Mouse (Mus musculus) cortical plate, adult 2 months (tissue): ENCODE measurements around the gene Tnr.

Experiments used
- CTCF ChIP-seq: fragments of 200-500 bp; IDR thresholded peaks from 2 replicates; pipeline ENCODE4 v1.5.1; 2011; ENCODE audit warnings: mild to moderate bottlenecking, control low read depth, low read length; ENCODE audit not compliant: insufficient read depth; ENCODE audit errors: extremely low read depth
- POLR2A ChIP-seq: fragments of 200-500 bp; IDR thresholded peaks from 2 replicates; pipeline ENCODE4 v1.6.1; 2011; ENCODE audit warnings: mild to moderate bottlenecking, low read length, control low read depth; ENCODE audit not compliant: insufficient read depth; ENCODE audit errors: extremely low read depth

DNA sequence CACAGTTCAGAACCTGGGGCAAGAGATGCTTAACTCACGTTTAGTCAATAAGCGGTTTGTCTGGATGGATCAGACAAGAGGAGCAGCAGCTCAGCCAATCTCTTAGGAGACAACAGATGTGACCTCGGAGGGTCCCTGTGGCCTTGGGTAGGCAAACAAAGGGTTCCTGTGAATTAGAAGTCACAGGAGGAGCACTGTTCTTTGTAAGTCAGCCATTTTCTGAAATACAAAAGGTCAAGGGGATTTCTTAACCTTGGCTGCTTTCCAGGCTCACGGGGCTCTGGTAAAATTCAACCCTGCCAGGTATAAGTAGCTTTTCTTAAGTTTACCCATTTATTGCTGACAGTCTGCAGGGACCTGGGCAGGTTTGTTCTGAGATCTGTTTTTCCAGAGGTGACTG lies 126.9 kb downstream of the Tnr start:
- no peak for TF ChIP-seq CTCF
- TF ChIP-seq POLR2A: no peak
